Mouse (Mus musculus) myocyte (in vitro differentiated cells): ENCODE results near the gene Syt11.

Source experiments
- POLR2A ChIP-seq: IDR thresholded peaks from one replicate; pipeline ENCODE4 v1.6.1; 2011; ENCODE audit warnings: low read depth, mild to moderate bottlenecking, control low read depth, moderate library complexity; ENCODE audit not compliant: insufficient read length
- SRF ChIP-seq: IDR thresholded peaks from one replicate; pipeline ENCODE4 v1.6.1; 2011; ENCODE audit warnings: low read depth; ENCODE audit not compliant: control insufficient read depth, insufficient read length
- TCF12 ChIP-seq: IDR thresholded peaks from one replicate; pipeline ENCODE4 v1.6.1; 2011; ENCODE audit warnings: mild to moderate bottlenecking, control low read depth; ENCODE audit not compliant: poor library complexity, insufficient read depth, severe bottlenecking
- TCF3 ChIP-seq: IDR thresholded peaks from one replicate; pipeline ENCODE4 v1.6.1; 2011; ENCODE audit warnings: low read depth, control low read depth; ENCODE audit not compliant: insufficient read length

- TF ChIP-seq POLR2A (no peak), SRF (no peak), TCF12 (no peak), TCF3 (no peak)
Observed at GRCm38 (mm10) chr3:88758045-88758500, 16.9 kb downstream of the Syt11 start.
